Mouse (Mus musculus) heart, embryonic 14.5 days (tissue): ENCODE measurements around the gene Nhlh2. TPM values are rescaled to one million over a fixed set of nuclear protein-coding genes. Genes with fewer than 3 reads are reported as not detected.
A peak's percentile ranks its signal among the peaks of the same experiment; 100 is the strongest.

Experiments used
- ATAC-seq: fragments of 200-750 bp; cut with Nextera tagmentation; 2 replicates; pipeline ENCODE4 v1.8.0; 2017; ENCODE audit warnings: low read depth, moderate TSS enrichment; ENCODE audit not compliant: insufficient number of reproducible peaks, insufficient read depth, low FRiP score
- H3K27ac ChIP-seq, 2 experiments: fragments of 200-500 bp in 1 of 2; fragments of 300-500 bp in 1 of 2; sonication (generic) in 1 of 2; replicated peaks in 1 of 2; 2 replicates each; pipeline ENCODE4 v1.5.1; 2012 to 2014; ENCODE audit warnings: low read depth in 2 of 2, low read length in 2 of 2, control low read depth in 1 of 2, mild to moderate bottlenecking in 1 of 2, mixed read lengths in 1 of 2; ENCODE audit not compliant: control insufficient read depth in 1 of 2, insufficient read depth in 1 of 2
- H3K27me3 ChIP-seq: fragments of 300-500 bp; sonication (generic); 2 replicates; pipeline ENCODE4 v1.6.1; 2014; ENCODE audit warnings: mild to moderate bottlenecking, low read length, control low read depth; ENCODE audit not compliant: control insufficient read depth, insufficient read depth
- H3K36me3 ChIP-seq: fragments of 300-500 bp; sonication (generic); 2 replicates; pipeline ENCODE4 v1.6.1; 2014; ENCODE audit warnings: mild to moderate bottlenecking, control low read depth, low read length, mixed read lengths; ENCODE audit not compliant: control insufficient read depth, insufficient read depth
- H3K4me1 ChIP-seq, 2 experiments: fragments of 200-500 bp in 1 of 2; fragments of 300-500 bp in 1 of 2; sonication (generic) in 1 of 2; 2 replicates each; pipeline ENCODE4 v1.6.1; 2012 to 2014; ENCODE audit warnings: low read length in 2 of 2, control low read depth in 1 of 2, mixed read lengths in 1 of 2; ENCODE audit not compliant: control insufficient read depth in 2 of 2, insufficient read depth in 2 of 2
- H3K4me2 ChIP-seq: fragments of 300-500 bp; sonication (generic); 2 replicates; pipeline ENCODE4 v1.6.1; 2014; ENCODE audit warnings: mild to moderate bottlenecking, low read length
- H3K4me3 ChIP-seq, 2 experiments: fragments of 200-500 bp in 1 of 2; fragments of 300-500 bp in 1 of 2; sonication (generic) in 1 of 2; 2 replicates each; pipeline ENCODE4 v1.5.1; 2012 to 2014; ENCODE audit warnings: low read length in 2 of 2, mild to moderate bottlenecking in 2 of 2, control low read depth in 1 of 2, low read depth in 1 of 2, moderate library complexity in 1 of 2; ENCODE audit not compliant: control insufficient read depth in 1 of 2, insufficient read depth in 1 of 2
- H3K9ac ChIP-seq: fragments of 300-500 bp; sonication (generic); 2 replicates; pipeline ENCODE4 v1.6.1; 2014; ENCODE audit warnings: mild to moderate bottlenecking, low read length
- H3K9me3 ChIP-seq: fragments of 300-500 bp; sonication (generic); 2 replicates; pipeline ENCODE4 v1.6.1; 2016; ENCODE audit warnings: low read length, control low read depth; ENCODE audit not compliant: control insufficient read depth
- WGBS: fragments of 180-500 bp; shearing (Covaris S2); extraction: QIAGEN DNeasy Blood & Tissue Kit; methylation state at CpG from one replicate; pipeline ENCODE4 v1.1.7; 2014; 5-methylcytosine and 5-hydroxymethylcytosine counted together
- polyA plus RNA-seq: library from polyadenylated mRNA; unstranded; fragments of >200 nt; fragmentation: Nextera tagmentation; extraction: Ambion mirVana; gene quantifications from 2 replicates; pipeline ENCODE4 v1.2.1, GENCODE M21; 2014

Gene Nhlh2
- polyA plus RNA-seq, 1 experiment from 2014 or later = not detected

DNA sequence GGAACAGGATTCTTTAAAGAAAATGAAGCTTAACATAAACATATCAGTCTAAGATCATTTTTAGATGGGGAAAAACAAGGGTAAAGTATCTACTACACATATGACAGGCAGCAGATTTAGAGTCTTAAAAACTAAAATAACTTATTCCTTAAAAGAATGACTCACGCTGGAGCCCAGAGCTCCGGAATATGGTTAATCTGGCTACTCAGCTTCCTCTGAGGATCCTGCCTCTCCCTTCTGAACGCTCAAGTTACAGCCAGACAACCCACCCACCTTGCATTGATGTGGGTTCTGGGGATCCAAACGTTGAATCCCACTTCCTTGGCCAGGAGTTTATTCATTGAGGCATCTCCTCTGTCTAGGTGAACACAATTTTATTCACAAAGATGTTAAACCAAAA lies 26.0 kb upstream of the Nhlh2 start:
- Histone ChIP-seq H3K9me3 (no peaks in the 10 kb centered on the region), H3K4me3 (no peak overlapping the region), H3K9ac (no peak overlapping the region), H3K4me2 (no peak overlapping the region), H3K27me3 (no peaks in the 10 kb centered on the region), H3K4me1 (no peaks in the 10 kb centered on the region), H3K36me3 (no peaks in the 10 kb centered on the region), H3K27ac (no peak overlapping the region)
- ATAC-seq = no peak
- WGBS = 50% methylated on average over 4 of the region's 4 CpGs

DNA sequence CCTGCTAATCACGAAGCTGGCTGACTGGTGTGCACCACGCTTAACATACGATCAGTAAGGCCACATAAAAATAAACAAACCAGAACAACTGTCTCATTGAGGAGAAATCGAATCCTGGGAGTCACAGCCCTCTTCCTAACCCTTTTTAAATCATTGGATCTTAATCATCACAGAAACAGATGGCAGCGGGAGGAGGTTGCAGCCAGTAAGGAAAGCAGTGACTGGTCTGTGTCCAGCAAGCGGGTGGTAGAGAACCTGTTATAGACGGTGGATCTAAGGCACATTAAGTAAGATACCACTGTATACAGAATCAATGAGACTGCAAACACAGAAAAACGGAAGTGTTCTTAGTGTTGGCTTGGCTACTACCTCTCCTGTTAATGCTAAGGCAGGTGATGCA lies 24.2 kb upstream of the Nhlh2 start:
- H3K36me3 ChIP-seq = no peaks in the 10 kb centered on the region
- no peak overlapping the region for H3K9ac ChIP-seq
- no peaks in the 10 kb centered on the region for H3K4me1 ChIP-seq
- no peak overlapping the region for H3K27ac ChIP-seq
- WGBS = 83% methylated on average over 8 of the region's 8 CpGs
- ATAC-seq = no peak
- no peaks in the 10 kb centered on the region for H3K27me3 ChIP-seq
- no peak overlapping the region for H3K4me2 ChIP-seq
- no peaks in the 10 kb centered on the region for H3K9me3 ChIP-seq
- no peak overlapping the region for H3K4me3 ChIP-seq

DNA sequence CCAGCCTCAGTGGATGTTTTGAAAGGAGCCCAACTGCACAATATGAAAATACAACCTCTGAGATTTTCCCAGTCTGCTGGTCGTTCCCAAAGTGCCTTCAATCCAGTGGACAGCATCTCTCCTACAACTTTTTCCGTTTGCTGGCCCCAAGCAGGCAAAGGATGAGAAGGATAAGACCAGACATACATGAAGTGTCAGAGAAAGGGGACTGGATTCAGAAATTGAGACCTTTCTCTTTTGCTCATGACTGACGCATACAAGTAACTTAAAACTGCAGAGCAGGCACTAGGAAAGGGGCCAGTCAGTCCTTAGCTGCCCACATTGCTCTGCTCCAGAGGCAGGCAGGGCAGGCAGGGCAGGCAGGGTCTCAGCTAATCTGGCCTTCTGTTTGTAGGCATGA lies 19.7 kb upstream of the Nhlh2 start:
- Histone ChIP-seq H3K36me3 (no peaks in the 10 kb centered on the region), H3K4me1 (no peaks in the 10 kb centered on the region), H3K27me3 (no peaks in the 10 kb centered on the region), H3K4me2 (no peak overlapping the region), H3K9ac (no peak overlapping the region), H3K9me3 (no peaks in the 10 kb centered on the region), H3K27ac (no peak overlapping the region), H3K4me3 (no peak overlapping the region)
- no peak for ATAC-seq
- 55% methylated on average over 3 of the region's 3 CpGs for whole genome bisulfite sequencing

DNA sequence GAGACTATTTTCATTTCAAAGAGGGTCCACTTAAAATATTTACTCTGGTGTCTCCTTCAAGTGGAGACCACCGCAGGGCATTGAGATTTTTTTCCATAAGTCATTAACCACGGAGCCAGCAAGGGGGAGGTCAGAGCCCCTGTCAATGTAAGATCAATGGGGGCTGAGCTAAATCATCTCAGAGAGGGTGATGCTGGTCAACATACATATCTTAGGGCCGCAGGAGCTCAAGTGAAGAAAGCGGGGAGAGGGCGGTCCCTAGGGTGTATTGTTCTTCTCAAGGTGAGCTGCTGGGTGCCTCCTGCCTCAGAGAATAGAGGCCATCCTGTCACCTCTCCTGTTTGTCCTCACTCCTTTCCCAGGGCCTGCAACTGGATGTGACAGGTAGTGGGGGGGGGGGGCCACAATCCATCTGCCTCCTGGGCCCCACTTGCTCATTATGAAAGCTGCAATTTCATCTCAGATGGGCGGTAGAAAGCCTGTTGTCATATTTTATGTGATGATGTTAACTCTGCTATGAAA lies 18.8 kb upstream of the Nhlh2 start:
- Histone ChIP-seq H3K4me2 (no peak overlapping the region), H3K9me3 (no peaks in the 10 kb centered on the region), H3K4me3 (no peak overlapping the region), H3K27ac (no peak overlapping the region), H3K4me1 (no peaks in the 10 kb centered on the region), H3K9ac (no peak overlapping the region), H3K27me3 (no peaks in the 10 kb centered on the region), H3K36me3 (no peaks in the 10 kb centered on the region)
- ATAC-seq = no peak
- 63% methylated on average over 6 of the region's 6 CpGs for WGBS

DNA sequence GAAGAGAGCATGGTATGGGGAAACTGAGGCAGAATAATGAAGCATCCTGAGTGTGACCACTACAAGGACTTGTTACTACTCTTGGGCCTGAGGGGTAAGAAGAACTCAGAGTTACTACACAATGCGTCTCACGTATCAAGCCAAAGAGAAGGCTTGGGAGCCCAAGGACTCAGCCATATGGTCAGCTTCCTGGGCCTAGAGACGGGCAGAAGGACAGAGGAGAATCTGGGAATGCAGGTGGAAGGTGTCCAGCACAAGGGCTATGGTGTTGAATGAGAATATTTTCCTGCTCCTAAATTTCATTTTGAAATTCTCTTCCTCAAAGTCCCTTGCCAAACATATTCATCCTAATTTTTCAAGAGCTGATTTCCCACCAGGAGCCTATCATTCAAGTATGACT lies 12.0 kb upstream of the Nhlh2 start:
- H3K27ac ChIP-seq = no peak overlapping the region
- WGBS = 86% methylated on average over 3 of the region's 3 CpGs
- H3K9me3 ChIP-seq = no peaks in the 10 kb centered on the region
- no peak overlapping the region for H3K4me2 ChIP-seq
- ATAC-seq = no peak
- H3K27me3 ChIP-seq = no peaks in the 10 kb centered on the region
- no peaks in the 10 kb centered on the region for H3K36me3 ChIP-seq
- H3K9ac ChIP-seq = no peak overlapping the region
- no peaks in the 10 kb centered on the region for H3K4me1 ChIP-seq
- H3K4me3 ChIP-seq = no peak overlapping the region

DNA sequence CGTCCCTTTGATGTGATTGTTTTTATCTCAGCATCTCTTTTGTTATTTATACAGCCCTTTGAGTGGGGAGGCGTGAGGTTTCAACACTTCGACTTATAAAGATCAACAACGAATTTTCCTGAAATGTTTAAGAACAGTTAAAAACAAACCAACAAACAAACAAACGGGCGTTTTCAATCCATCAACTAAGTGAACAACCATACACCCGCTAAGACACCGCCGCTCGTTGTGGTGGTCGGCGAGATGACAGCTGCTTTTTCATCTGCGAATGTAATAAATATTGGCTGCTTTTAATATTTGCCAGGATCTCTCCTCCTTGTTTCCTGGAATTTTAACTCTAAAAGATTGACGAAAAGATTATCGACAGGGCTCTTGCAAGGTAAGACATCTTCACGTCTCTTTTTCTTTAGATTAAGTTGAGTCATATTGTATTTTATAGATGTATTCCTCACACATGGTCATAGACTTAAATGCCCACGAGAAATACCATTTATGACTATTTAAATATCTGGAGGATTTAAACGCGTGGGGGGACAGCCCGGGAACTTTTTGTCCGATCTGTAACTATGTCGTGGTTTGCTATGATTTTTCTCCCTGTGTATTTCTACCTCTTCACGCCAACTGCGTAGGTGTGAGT lies 923 bp downstream of the Nhlh2 start:
- Histone ChIP-seq H3K27me3 (peaks cover 74% of the 10 kb centered on the region), H3K27ac (no peak overlapping the region), H3K36me3 (no peaks in the 10 kb centered on the region), H3K4me2 (peak overlapping the region; percentile 67), H3K9ac (peak overlapping the region; percentile 14; the same call in 1 of the 2 replicates), H3K9me3 (no peaks in the 10 kb centered on the region), H3K4me3 (peak overlapping the region in 1 of 2 experiments; percentile 34; a peak in 3 of 4 replicates), H3K4me1 (peaks cover 7 to 18% of the 10 kb centered on the region in 2 experiments; a peak in 3 of 4 replicates)
- 5% methylated on average over 24 of the region's 24 CpGs for WGBS
- ATAC-seq = no peak

DNA sequence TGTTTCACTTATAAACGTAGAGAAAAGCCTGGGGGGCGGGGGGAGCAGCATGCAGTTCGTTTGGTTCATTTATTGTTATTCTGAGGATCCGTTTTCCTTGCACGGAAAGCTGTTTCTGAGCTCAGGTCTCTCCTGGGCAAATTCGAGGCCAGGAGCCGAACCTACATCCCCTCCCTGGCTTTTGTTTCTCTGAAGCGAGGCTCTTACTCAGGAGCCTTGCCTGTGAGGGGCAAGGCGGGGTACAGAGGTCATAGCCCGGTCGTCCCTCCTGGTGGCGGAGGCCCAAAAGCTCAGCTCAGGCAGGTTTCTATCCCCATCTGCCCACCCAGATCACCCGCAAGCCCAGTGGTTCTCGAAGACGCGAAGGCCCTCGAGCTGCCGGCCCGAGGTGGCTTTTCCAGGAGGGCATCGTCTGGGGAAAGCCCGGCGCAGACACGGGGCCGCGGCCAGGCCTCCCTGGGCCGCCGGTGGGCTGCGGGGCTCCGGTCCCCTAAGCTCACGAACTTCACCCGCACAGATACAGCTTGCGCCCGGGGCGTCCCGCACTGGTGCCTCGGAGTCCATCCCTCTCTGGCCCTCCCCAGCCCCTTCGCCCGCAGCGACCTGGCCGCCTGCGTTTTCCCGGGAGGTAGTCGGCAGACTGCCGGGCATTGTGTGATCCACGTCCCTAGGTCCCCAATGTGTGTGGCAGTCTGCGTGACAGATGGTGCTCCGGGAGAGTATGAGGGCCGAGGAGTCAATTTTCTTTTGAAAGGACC lies 1.6 kb downstream of the Nhlh2 start:
- under 1% methylated on average over 48 of the region's 48 CpGs for WGBS
- Histone ChIP-seq H3K36me3 (no peaks in the 10 kb centered on the region), H3K9me3 (no peaks in the 10 kb centered on the region), H3K4me2 (peak overlapping the region; percentile 67), H3K27ac (no peak overlapping the region), H3K9ac (peak overlapping the region; percentile 14), H3K4me1 (peaks cover 7 to 18% of the 10 kb centered on the region in 2 experiments; a peak in 3 of 4 replicates), H3K4me3 (peak overlapping the region; percentile 6 to 34), H3K27me3 (peaks cover 80% of the 10 kb centered on the region)
- ATAC-seq = no peak
